Mouse (Mus musculus): Measurements from ENCODE around the gene Enox2. TPM values are rescaled to one million over a fixed set of nuclear protein-coding genes. Genes with fewer than 3 reads are reported as not detected.

Gene Enox2
- polyA plus RNA-seq (2015; fragmentation: Nextera tagmentation; extraction: Ambion mirVana) = 5.7 and 6.1 TPM in 2 replicates

- Histone ChIP-seq H3K4me3 (peak within 1 kb of the TSS; percentile 57), H3K4me1 (no peaks in the 10 kb centered on the region), H3K4me2 (peak within 1 kb of the TSS; percentile 41), H3K27ac (peak within 1 kb of the TSS; percentile 84), H3K9me3 (no peaks in the 10 kb centered on the region), H3K9ac (peak within 1 kb of the TSS; percentile 47), H3K36me3 (no peaks in the 10 kb centered on the region), H3K27me3 (no peaks in the 10 kb centered on the region)
- peak; percentile 100 for ATAC-seq (ENCODE audit: insufficient number of reproducible peaks, low FRiP score, low TSS enrichment, low read depth)
- whole genome bisulfite sequencing = 17% methylated on average over 26 of the region's 26 CpGs
Observed at GRCm38 (mm10) chrX:49287700-49288563, at the start of gene Enox2. TSS of gene Enox2 (minus strand) at chrX:49288259.

DNA sequence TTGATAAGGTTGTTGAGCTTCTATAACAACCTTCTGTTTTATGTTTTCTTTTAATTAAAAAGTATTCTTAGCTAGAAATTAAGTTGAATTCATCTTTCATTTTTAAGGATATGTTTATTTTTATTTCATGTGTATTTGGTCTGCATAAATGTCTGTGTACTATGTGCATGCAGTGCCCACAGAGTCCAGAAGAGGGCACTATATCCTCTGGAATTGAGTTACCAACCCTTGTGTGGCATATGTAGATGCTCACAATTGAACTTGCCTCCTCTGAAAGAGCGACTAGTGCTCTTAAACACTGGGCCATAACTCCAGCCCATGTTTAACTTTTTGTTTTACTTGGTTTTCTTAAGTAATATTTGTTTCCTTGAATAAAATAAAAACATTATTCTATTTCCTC is 21.4 kb upstream of the Enox2 start:
- Histone ChIP-seq H3K4me1 (no peaks in the 10 kb centered on the region), H3K4me3 (no peak overlapping the region), H3K4me2 (no peak overlapping the region), H3K9ac (no peak overlapping the region), H3K27me3 (no peaks in the 10 kb centered on the region), H3K27ac (no peak overlapping the region), H3K36me3 (no peaks in the 10 kb centered on the region), H3K9me3 (no peaks in the 10 kb centered on the region)
- 48% methylated on average over 1 of the region's 1 CpGs for WGBS
- no peak for ATAC-seq (ENCODE audit: insufficient number of reproducible peaks, low FRiP score, low TSS enrichment, low read depth)

GRCm38 (mm10) chrX:49306659-49307058 is 18.6 kb upstream of the Enox2 start:
- Histone ChIP-seq H3K36me3 (no peaks in the 10 kb centered on the region), H3K9ac (no peak overlapping the region), H3K4me2 (no peak overlapping the region), H3K4me3 (no peak overlapping the region), H3K9me3 (no peaks in the 10 kb centered on the region), H3K4me1 (no peaks in the 10 kb centered on the region), H3K27me3 (no peaks in the 10 kb centered on the region), H3K27ac (no peak overlapping the region)
- 20% methylated on average over 5 of the region's 5 CpGs for WGBS
- ATAC-seq (ENCODE audit: insufficient number of reproducible peaks, low FRiP score, low TSS enrichment, low read depth) = no peak

- WGBS = 56% methylated on average over 2 of the region's 2 CpGs
- no peak overlapping the region for H3K4me3 ChIP-seq
Observed at GRCm38 (mm10) chrX:49279918-49280586, 8.0 kb downstream of the Enox2 start.

DNA sequence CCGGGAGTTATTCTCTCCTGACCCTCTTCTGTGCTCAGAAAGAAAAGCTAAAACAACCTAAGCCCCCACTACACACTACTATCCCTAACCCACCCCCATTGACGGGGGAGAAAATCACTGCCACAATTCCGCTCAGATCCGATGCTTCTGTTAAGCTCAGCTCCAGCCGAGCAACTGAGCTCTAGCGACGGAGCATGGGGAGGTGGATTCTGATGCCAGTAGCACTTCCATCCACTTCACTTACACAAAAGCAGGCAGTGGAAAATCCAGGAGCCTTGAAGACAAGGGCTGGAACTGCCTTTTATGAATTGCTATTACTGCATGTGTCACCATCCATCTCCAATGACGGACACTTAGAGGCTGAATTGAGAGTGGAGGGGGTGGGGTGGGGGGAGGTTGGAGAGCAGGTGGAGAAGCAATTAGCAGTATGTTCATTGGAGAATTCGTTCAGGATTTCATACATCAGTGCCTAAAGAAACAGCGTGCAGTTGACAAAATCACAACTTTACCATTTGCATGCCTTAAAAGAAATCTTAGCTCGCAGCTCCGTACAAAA is 14.5 kb downstream of the Enox2 start:
- WGBS = 64% methylated on average over 12 of the region's 12 CpGs

More at GRCm38 (mm10) chrX:49279918-49280586, 8.0 kb downstream of the Enox2 start:
- Histone ChIP-seq H3K27me3 (no peaks in the 10 kb centered on the region), H3K27ac (no peak overlapping the region), H3K4me2 (no peak overlapping the region), H3K9me3 (no peaks in the 10 kb centered on the region), H3K4me1 (no peaks in the 10 kb centered on the region), H3K9ac (no peak overlapping the region), H3K36me3 (no peaks in the 10 kb centered on the region)
- ATAC-seq (ENCODE audit: insufficient number of reproducible peaks, low FRiP score, low TSS enrichment, low read depth) = no peak

DNA sequence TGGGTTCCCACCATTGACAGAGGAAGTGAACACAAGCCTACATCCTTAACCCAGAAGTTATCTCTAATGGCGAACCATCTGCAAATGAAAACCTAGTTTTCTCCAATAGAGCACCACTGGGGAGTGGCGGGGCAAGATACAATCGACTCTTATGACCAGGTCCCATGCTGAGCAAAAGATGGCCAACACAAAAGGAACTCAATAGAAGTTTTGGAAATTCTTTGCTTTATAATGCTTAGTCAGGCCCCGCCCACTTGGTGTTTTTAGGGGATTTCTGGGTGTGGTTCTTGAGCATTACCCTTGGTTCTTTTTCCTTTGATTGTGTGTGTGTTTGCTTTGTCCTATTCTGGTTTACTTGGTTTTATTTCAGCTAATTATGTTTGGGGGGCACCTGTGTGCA is 37.2 kb downstream of the Enox2 start:
- no peak for ATAC-seq (ENCODE audit: insufficient number of reproducible peaks, low FRiP score, low TSS enrichment, low read depth)
- H3K9ac ChIP-seq = no peak overlapping the region
- no peaks in the 10 kb centered on the region for H3K27me3 ChIP-seq
- H3K4me3 ChIP-seq = no peak overlapping the region
- 91% methylated on average over 4 of the region's 4 CpGs for WGBS
- H3K9me3 ChIP-seq = no peaks in the 10 kb centered on the region
- no peak overlapping the region for H3K27ac ChIP-seq
- no peak overlapping the region for H3K4me2 ChIP-seq
- no peaks in the 10 kb centered on the region for H3K4me1 ChIP-seq
- H3K36me3 ChIP-seq = no peaks in the 10 kb centered on the region

More for the DNA sequence above, 14.5 kb downstream of the Enox2 start:
- Histone ChIP-seq H3K9ac (no peak overlapping the region), H3K27ac (no peak overlapping the region), H3K4me2 (no peak overlapping the region), H3K4me1 (no peaks in the 10 kb centered on the region), H3K9me3 (no peaks in the 10 kb centered on the region), H3K4me3 (no peak overlapping the region), H3K36me3 (no peaks in the 10 kb centered on the region), H3K27me3 (no peaks in the 10 kb centered on the region)
- ATAC-seq (ENCODE audit: insufficient number of reproducible peaks, low FRiP score, low TSS enrichment, low read depth) = no peak

GRCm38 (mm10) chrX:49225792-49226426 is 62.1 kb downstream of the Enox2 start:
- H3K4me2 ChIP-seq = no peak overlapping the region
- WGBS = 35% methylated on average over 1 of the region's 1 CpGs
- H3K36me3 ChIP-seq = no peaks in the 10 kb centered on the region
- no peaks in the 10 kb centered on the region for H3K4me1 ChIP-seq
- H3K27ac ChIP-seq = no peak overlapping the region
- no peaks in the 10 kb centered on the region for H3K9me3 ChIP-seq
- H3K4me3 ChIP-seq = no peak overlapping the region
- no peaks in the 10 kb centered on the region for H3K27me3 ChIP-seq
- no peak overlapping the region for H3K9ac ChIP-seq
- ATAC-seq (ENCODE audit: insufficient number of reproducible peaks, low FRiP score, low TSS enrichment, low read depth) = no peak

DNA sequence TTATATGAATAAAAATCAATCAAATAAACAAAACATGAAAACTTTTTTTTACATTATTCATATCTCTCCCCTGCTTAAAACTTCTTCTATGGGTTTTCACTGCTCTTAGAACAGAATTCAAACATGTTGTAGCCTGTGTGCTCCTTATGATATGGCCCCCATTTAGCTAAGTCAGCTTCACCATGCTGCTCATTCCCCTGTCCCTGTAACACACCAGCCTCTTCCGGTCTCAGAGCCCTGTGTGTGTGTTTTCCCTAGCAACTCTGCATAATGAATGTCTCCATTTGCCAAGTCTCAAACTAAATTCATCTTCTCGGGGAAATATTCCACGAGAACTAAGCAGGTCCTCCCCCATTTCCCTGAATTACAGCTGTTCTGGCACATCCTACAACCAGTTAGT is 71.6 kb downstream of the Enox2 start:
- 63% methylated on average over 3 of the region's 3 CpGs for WGBS
- no peaks in the 10 kb centered on the region for H3K9me3 ChIP-seq

GRCm38 (mm10) chrX:49196386-49196785 is 91.7 kb downstream of the Enox2 start:
- no peak overlapping the region for H3K9ac ChIP-seq
- H3K4me1 ChIP-seq = no peaks in the 10 kb centered on the region
- no peaks in the 10 kb centered on the region for H3K36me3 ChIP-seq
- H3K4me3 ChIP-seq = no peak overlapping the region
- no peaks in the 10 kb centered on the region for H3K9me3 ChIP-seq
- no peak overlapping the region for H3K27ac ChIP-seq
- ATAC-seq (ENCODE audit: insufficient number of reproducible peaks, low FRiP score, low TSS enrichment, low read depth) = no peak
- WGBS = 87% methylated on average over 4 of the region's 4 CpGs
- no peaks in the 10 kb centered on the region for H3K27me3 ChIP-seq
- H3K4me2 ChIP-seq = no peak overlapping the region

More for the DNA sequence above, 71.6 kb downstream of the Enox2 start:
- Histone ChIP-seq H3K4me3 (no peak overlapping the region), H3K36me3 (no peaks in the 10 kb centered on the region), H3K27ac (no peak overlapping the region), H3K4me2 (no peak overlapping the region), H3K27me3 (no peaks in the 10 kb centered on the region), H3K4me1 (no peaks in the 10 kb centered on the region), H3K9ac (no peak overlapping the region)
- ATAC-seq (ENCODE audit: insufficient number of reproducible peaks, low FRiP score, low TSS enrichment, low read depth) = no peak

GRCm38 (mm10) chrX:49181136-49181535 is 106.9 kb downstream of the Enox2 start:
- H3K9ac ChIP-seq = no peak overlapping the region
- no peak overlapping the region for H3K27ac ChIP-seq
- no peak for ATAC-seq (ENCODE audit: insufficient number of reproducible peaks, low FRiP score, low TSS enrichment, low read depth)
- WGBS = 60% methylated on average over 3 of the region's 3 CpGs
- H3K9me3 ChIP-seq = no peaks in the 10 kb centered on the region
- no peak overlapping the region for H3K4me2 ChIP-seq
- H3K4me1 ChIP-seq = no peaks in the 10 kb centered on the region
- no peaks in the 10 kb centered on the region for H3K36me3 ChIP-seq
- no peaks in the 10 kb centered on the region for H3K27me3 ChIP-seq
- no peak overlapping the region for H3K4me3 ChIP-seq

GRCm38 (mm10) chrX:49178670-49179069 is 109.4 kb downstream of the Enox2 start:
- ATAC-seq (ENCODE audit: insufficient number of reproducible peaks, low FRiP score, low TSS enrichment, low read depth) = no peak
- H3K9ac ChIP-seq = no peak overlapping the region
- no peak overlapping the region for H3K4me3 ChIP-seq
- no peak overlapping the region for H3K4me2 ChIP-seq
- H3K27me3 ChIP-seq = no peaks in the 10 kb centered on the region
- H3K27ac ChIP-seq = no peak overlapping the region
- no peaks in the 10 kb centered on the region for H3K4me1 ChIP-seq
- H3K36me3 ChIP-seq = no peaks in the 10 kb centered on the region
- 88% methylated on average over 3 of the region's 3 CpGs for whole genome bisulfite sequencing
- no peaks in the 10 kb centered on the region for H3K9me3 ChIP-seq

Measured in limb, embryonic 15.5 days (tissue).